8 mouse cellular contexts compared by ENCODE assay signal in the genomic region with DNA sequence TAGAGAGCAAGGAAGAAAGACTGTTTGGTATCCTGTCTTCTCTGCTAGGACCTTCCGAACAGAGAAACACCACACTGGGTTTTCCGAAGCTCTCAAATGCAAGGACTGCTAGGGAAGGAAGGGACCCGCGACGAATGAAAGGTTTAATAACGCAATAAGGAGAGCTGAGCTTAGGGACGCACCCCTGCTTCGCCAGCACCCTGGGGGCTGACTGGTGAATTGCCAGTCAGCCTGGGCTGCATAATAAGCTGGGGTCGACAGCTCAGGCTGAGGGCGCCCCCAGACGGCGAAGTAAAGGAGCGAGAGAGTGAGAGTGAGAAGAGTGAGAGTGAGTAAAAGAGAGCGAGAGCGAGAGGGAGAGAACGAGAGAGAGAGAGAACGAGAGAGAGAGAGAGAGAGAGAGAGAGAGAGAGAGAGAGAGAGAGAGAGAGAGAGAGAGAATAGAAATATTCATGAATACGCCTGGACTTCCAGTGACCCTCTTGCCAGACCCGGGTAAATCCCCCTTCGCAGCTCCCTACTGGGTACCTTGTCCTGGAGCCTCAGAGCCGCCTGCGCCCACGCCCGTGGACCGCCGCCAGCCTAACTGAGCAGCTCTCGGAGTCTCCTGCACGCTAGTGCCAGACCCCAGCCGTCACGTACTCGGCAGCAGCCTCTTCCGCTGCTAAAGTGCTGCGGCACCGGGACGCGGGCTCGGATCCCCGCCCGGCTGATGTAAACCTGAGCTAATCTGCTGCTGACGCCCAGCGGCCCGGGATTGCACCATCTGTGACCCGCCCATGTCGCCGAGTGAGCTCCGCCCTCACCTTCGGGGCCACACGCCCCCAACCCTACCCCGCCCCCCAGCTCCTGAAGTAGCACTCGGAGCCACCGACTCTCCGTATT. TPM values are rescaled to one million over a fixed set of nuclear protein-coding genes. Genes with fewer than 3 reads are reported as not detected.
DNase-seq lines count a peak whose midpoint lies in the region; ATAC-seq lines count a peak whose summit lies in the region.

A gene (minus strand): TSS at position 704 of the 885 bp plus-strand sequence.

- peak within 1 kb of the TSS; percentile 53 for H3K27ac ChIP-seq in hindbrain, embryonic 13.5 days

- H3K4me3 ChIP-seq in hindbrain, embryonic 13.5 days: peak within 1 kb of the TSS; percentile 52
- H3K4me3 ChIP-seq in megakaryocyte, embryonic 14.5 days (replicated peaks): peak within 1 kb of the TSS; percentile 95

- WGBS in hindbrain, embryonic 13.5 days: under 1% methylated on average over 52 of the region's 52 CpGs

- H3K36me3 ChIP-seq in hindbrain, embryonic 13.5 days: no peaks in the 10 kb centered on the region
- peaks cover 27% of the 10 kb centered on the region for H3K36me3 ChIP-seq in megakaryocyte, embryonic 14.5 days (replicated peaks; ENCODE audit: low read length)

- H3K9me3 ChIP-seq in hindbrain, embryonic 13.5 days: no peaks in the 10 kb centered on the region
- H3K9me3 ChIP-seq in megakaryocyte, embryonic 14.5 days: no peaks in the 10 kb centered on the region

- peaks cover 16% of the 10 kb centered on the region for H3K4me1 ChIP-seq in hindbrain, embryonic 13.5 days (replicated peaks)
- peaks cover 65% of the 10 kb centered on the region for H3K4me1 ChIP-seq in megakaryocyte, embryonic 14.5 days

- H3K4me2 ChIP-seq in hindbrain, embryonic 13.5 days: peak within 1 kb of the TSS; percentile 81

- peak; percentile 86 for ATAC-seq in hindbrain, embryonic 13.5 days (ENCODE audit: low FRiP score)

- H3K27me3 ChIP-seq in hindbrain, embryonic 13.5 days: peaks cover 12% of the 10 kb centered on the region
- no peaks in the 10 kb centered on the region for H3K27me3 ChIP-seq in megakaryocyte, embryonic 14.5 days (replicated peaks)

- peak; percentile 92 for DNase-seq in R1 (ENCODE audit: low read depth, low spot score)
- DNase-seq in cerebellum, postnatal 10 days: peak; percentile 89 to 90
- DNase-seq in frontal cortex, postnatal 14 days (ENCODE audit: low spot score in 2 of 2): peak; percentile 52 to 62
- DNase-seq in left cerebral cortex, adult 8-10 months (ENCODE audit: low spot score in 2 of 2): peak; percentile 50 to 66
- peak; percentile 64 to 74 for DNase-seq in right cerebral cortex, adult 2 months (ENCODE audit: low spot score in 2 of 2)
- DNase-seq in urinary bladder, postnatal 25 days (ENCODE audit: low spot score): peak; percentile 67

- H3K9ac ChIP-seq in hindbrain, embryonic 13.5 days: peak within 1 kb of the TSS; percentile 76

RNA-seq across cellular contexts. Expression of the gene that starts here (rescaled TPM):
- 0.97 and 1.5 TPM in 2 replicates for polyA plus RNA-seq in hindbrain, embryonic 13.5 days (2015; fragmentation: Nextera tagmentation; extraction: Ambion mirVana)
- 1 to 10 TPM in 3 of 4 experiments, under 1 TPM in 1; 0.84 to 2.1 (median 1.5) TPM for total RNA-seq in left cerebral cortex, adult 8-10 months (2022)
- polyA plus RNA-seq in megakaryocyte, embryonic 14.5 days (2012; ENCODE audit: insufficient read depth, low replicate concordance): 26.3 and 95.5 TPM in 2 replicates

Comparison
In these comparisons a context has a peak if more than half of its experiments do, and no peak if none do; other contexts are left out.
1. Peak in every context shown above with its lines: DNase-seq, ATAC-seq, H3K4me3 ChIP-seq and H3K27ac ChIP-seq.
2. RNA of the gene that starts here (polyA plus RNA-seq): 26.3 to 95.5 TPM in megakaryocyte, embryonic 14.5 days; 0.97 to 1.5 TPM in hindbrain, embryonic 13.5 days; every median in the first group is over 10 times any median in the second.